Mouse (Mus musculus) G1E (cell line): Measurements from ENCODE around the gene Gsto1.

Experiments
- CTCF ChIP-seq: IDR thresholded peaks from 2 replicates; pipeline ENCODE4 v1.5.1; 2012; ENCODE audit warnings: low read depth, low read length, inconsistent platforms, mixed read lengths
- GATA1 ChIP-seq: IDR thresholded peaks from 2 replicates; pipeline ENCODE4 v1.6.1; 2012; ENCODE audit warnings: borderline replicate concordance, low read length, inconsistent platforms, mixed read lengths
- GATA2 ChIP-seq: IDR thresholded peaks from 2 replicates; pipeline ENCODE4 v1.6.1; 2012; ENCODE audit warnings: low read depth, low read length, inconsistent platforms, borderline replicate concordance
- POLR2AphosphoS5 ChIP-seq: IDR thresholded peaks from 2 replicates; pipeline ENCODE4 v1.6.1; 2012; ENCODE audit warnings: low read depth, low read length, inconsistent platforms; ENCODE audit not compliant: insufficient replicate concordance
- TAL1 ChIP-seq: conservative IDR thresholded peaks from 2 replicates; pipeline ENCODE4 v1.6.1; 2012; ENCODE audit warnings: low read depth, low read length, inconsistent platforms, mixed read lengths

GRCm38 (mm10) chr19:47914191-47914590, 59.4 kb downstream of the Gsto1 start:
- no peak for TF ChIP-seq CTCF
- no peak for TF ChIP-seq POLR2AphosphoS5
- no peak for TF ChIP-seq GATA1
- TF ChIP-seq TAL1 = no peak
- TF ChIP-seq GATA2 = no peak
